Mouse (Mus musculus): ENCODE data around the gene Zfp955b. TPM values are rescaled to one million over a fixed set of nuclear protein-coding genes. Genes with fewer than 3 reads are reported as not detected.
"Not testable (repeated sequence)": the region's sequence is repeated elsewhere in the genome, so short reads cannot be mapped to it uniquely, and the experiment has no call there.

The Zfp955b gene
- 7.4 and 8.9 TPM in 2 replicates for polyA plus RNA-seq (2015; fragmentation: Nextera tagmentation; extraction: Ambion mirVana)

GRCm38 (mm10) chr17:33289039-33289875 lies at the start of gene Zfp955b:
TSS of gene Zfp955b (plus strand) at chr17:33289544.
- WGBS = no CpG with 5 or more reads among the region's 25 CpGs
- not testable (repeated sequence) for H3K9me3 ChIP-seq (ENCODE audit: control insufficient read depth, low read length); H3K4me3 ChIP-seq (ENCODE audit: low read length); H3K4me2 ChIP-seq (ENCODE audit: low read depth, low read length); H3K36me3 ChIP-seq (ENCODE audit: control insufficient read depth, insufficient read depth, low read length); H3K4me1 ChIP-seq (ENCODE audit: control insufficient read depth, insufficient read depth, low read length); H3K9ac ChIP-seq (ENCODE audit: low read depth, low read length); H3K27ac ChIP-seq (ENCODE audit: low read length); H3K27me3 ChIP-seq (replicated peaks; ENCODE audit: control insufficient read depth, insufficient read depth, low read length)
- peak; percentile 100 for ATAC-seq

- H3K27me3 ChIP-seq (replicated peaks; ENCODE audit: control insufficient read depth, insufficient read depth, low read length); H3K4me3 ChIP-seq (ENCODE audit: low read length); H3K4me2 ChIP-seq (ENCODE audit: low read depth, low read length); H3K9me3 ChIP-seq (ENCODE audit: control insufficient read depth, low read length); H3K9ac ChIP-seq (ENCODE audit: low read depth, low read length); H3K27ac ChIP-seq (ENCODE audit: low read length); H3K4me1 ChIP-seq (ENCODE audit: control insufficient read depth, insufficient read depth, low read length); H3K36me3 ChIP-seq (ENCODE audit: control insufficient read depth, insufficient read depth, low read length): not testable (repeated sequence)
- peak; percentile 100 for ATAC-seq
- 33% methylated on average over 1 of the region's 34 CpGs for WGBS
These were observed 34.6 kb upstream of the Zfp955b start, which contains the start of gene Zfp955a for GRCm38 (mm10) chr17:33254530-33255318. TSS of gene Zfp955a (minus strand) at chr17:33255145.

GRCm38 (mm10) chr17:33255319-33255657 lies 34.1 kb upstream of the Zfp955b start:
- H3K9ac ChIP-seq (ENCODE audit: low read depth, low read length); H3K9me3 ChIP-seq (ENCODE audit: control insufficient read depth, low read length); H3K36me3 ChIP-seq (ENCODE audit: control insufficient read depth, insufficient read depth, low read length); H3K27ac ChIP-seq (ENCODE audit: low read length); H3K27me3 ChIP-seq (replicated peaks; ENCODE audit: control insufficient read depth, insufficient read depth, low read length); H3K4me3 ChIP-seq (ENCODE audit: low read length); H3K4me1 ChIP-seq (ENCODE audit: control insufficient read depth, insufficient read depth, low read length); H3K4me2 ChIP-seq (ENCODE audit: low read depth, low read length): not testable (repeated sequence)
- WGBS = no CpG with 5 or more reads among the region's 2 CpGs
- ATAC-seq = peak; percentile 22; the same call in 1 of the 2 replicates

- Histone ChIP-seq H3K4me3 (ENCODE audit: low read length) (no peak within 1 kb of the TSS), H3K27me3 (replicated peaks; ENCODE audit: control insufficient read depth, insufficient read depth, low read length) (no peaks in the 10 kb centered on the region), H3K4me1 (ENCODE audit: control insufficient read depth, insufficient read depth, low read length) (no peaks in the 10 kb centered on the region), H3K4me2 (ENCODE audit: low read depth, low read length) (no peak within 1 kb of the TSS), H3K27ac (ENCODE audit: low read length) (no peak within 1 kb of the TSS), H3K36me3 (ENCODE audit: control insufficient read depth, insufficient read depth, low read length) (no peaks in the 10 kb centered on the region), H3K9me3 (ENCODE audit: control insufficient read depth, low read length) (no peaks in the 10 kb centered on the region), H3K9ac (ENCODE audit: low read depth, low read length) (no peak within 1 kb of the TSS)
- WGBS = 73% methylated on average over 1 of the region's 1 CpGs
- no peak for ATAC-seq
These were observed 25.0 kb upstream of the Zfp955b start, which contains the start of gene Olfr63 for GRCm38 (mm10) chr17:33264376-33264775. TSS of gene Olfr63 (plus strand) at chr17:33264676.

- ATAC-seq = no peak
- Histone ChIP-seq H3K9me3 (ENCODE audit: control insufficient read depth, low read length) (no peaks in the 10 kb centered on the region), H3K9ac (ENCODE audit: low read depth, low read length) (no peak overlapping the region), H3K4me2 (ENCODE audit: low read depth, low read length) (no peak overlapping the region), H3K36me3 (ENCODE audit: control insufficient read depth, insufficient read depth, low read length) (no peaks in the 10 kb centered on the region), H3K4me1 (ENCODE audit: control insufficient read depth, insufficient read depth, low read length) (no peaks in the 10 kb centered on the region), H3K27ac (ENCODE audit: low read length) (no peak overlapping the region), H3K4me3 (ENCODE audit: low read length) (no peak overlapping the region), H3K27me3 (replicated peaks; ENCODE audit: control insufficient read depth, insufficient read depth, low read length) (no peaks in the 10 kb centered on the region)
- WGBS = 85% methylated on average over 9 of the region's 9 CpGs
These were observed 20.4 kb upstream of the Zfp955b start for GRCm38 (mm10) chr17:33268907-33269306.

GRCm38 (mm10) chr17:33289876-33290149 lies 469 bp downstream of the Zfp955b start:
- not testable (repeated sequence) for H3K4me1 ChIP-seq (ENCODE audit: control insufficient read depth, insufficient read depth, low read length); H3K4me3 ChIP-seq (ENCODE audit: low read length); H3K27me3 ChIP-seq (replicated peaks; ENCODE audit: control insufficient read depth, insufficient read depth, low read length); H3K9me3 ChIP-seq (ENCODE audit: control insufficient read depth, low read length); H3K36me3 ChIP-seq (ENCODE audit: control insufficient read depth, insufficient read depth, low read length); H3K27ac ChIP-seq (ENCODE audit: low read length); H3K4me2 ChIP-seq (ENCODE audit: low read depth, low read length); H3K9ac ChIP-seq (ENCODE audit: low read depth, low read length)
- peak; percentile 83 for ATAC-seq
- WGBS = no CpG with 5 or more reads among the region's 9 CpGs

GRCm38 (mm10) chr17:33352981-33353380 lies 63.6 kb downstream of the Zfp955b start:
- H3K4me1 ChIP-seq (ENCODE audit: control insufficient read depth, insufficient read depth, low read length) = no peaks in the 10 kb centered on the region
- no peak overlapping the region for H3K27ac ChIP-seq (ENCODE audit: low read length)
- ATAC-seq = no peak
- 97% methylated on average over 1 of the region's 1 CpGs for WGBS
- H3K27me3 ChIP-seq (replicated peaks; ENCODE audit: control insufficient read depth, insufficient read depth, low read length) = no peaks in the 10 kb centered on the region
- 0 out of 2 replicates have a peak, but pooled peaks cover 4% of the 10 kb centered on the region for H3K9me3 ChIP-seq (ENCODE audit: control insufficient read depth, low read length)
- no peak overlapping the region for H3K9ac ChIP-seq (ENCODE audit: low read depth, low read length)
- H3K36me3 ChIP-seq (ENCODE audit: control insufficient read depth, insufficient read depth, low read length) = no peaks in the 10 kb centered on the region
- no peak overlapping the region for H3K4me3 ChIP-seq (ENCODE audit: low read length)
- no peak overlapping the region for H3K4me2 ChIP-seq (ENCODE audit: low read depth, low read length)

Other genes starting within 250 kb of the Zfp955b start
- not detected in 2 replicates for gene 4921501E09Rik, start 221.5 kb upstream of the Zfp955b start, polyA plus RNA-seq (2015; fragmentation: Nextera tagmentation; extraction: Ambion mirVana)
- 5.1 and 5.2 TPM in 2 replicates for gene Zfp563, start 200.2 kb upstream of the Zfp955b start, polyA plus RNA-seq (2015; fragmentation: Nextera tagmentation; extraction: Ambion mirVana)
- not detected in 2 replicates for gene Morc2b, start 149.9 kb upstream of the Zfp955b start, polyA plus RNA-seq (2015; fragmentation: Nextera tagmentation; extraction: Ambion mirVana)
- not detected in 2 replicates for gene Olfr55, start 121.1 kb upstream of the Zfp955b start, polyA plus RNA-seq (2015; fragmentation: Nextera tagmentation; extraction: Ambion mirVana)
- gene Olfr239, start 98.2 kb upstream of the Zfp955b start, polyA plus RNA-seq (2015; fragmentation: Nextera tagmentation; extraction: Ambion mirVana) = not detected in 2 replicates
- gene Olfr1564, start 67.9 kb upstream of the Zfp955b start, polyA plus RNA-seq (2015; fragmentation: Nextera tagmentation; extraction: Ambion mirVana) = not detected in 2 replicates
- 11.0 and 11.4 TPM in 2 replicates for gene Zfp955a, start 34.4 kb upstream of the Zfp955b start, polyA plus RNA-seq (2015; fragmentation: Nextera tagmentation; extraction: Ambion mirVana)
- not detected in 2 replicates for gene Olfr63, start 24.9 kb upstream of the Zfp955b start, polyA plus RNA-seq (2015; fragmentation: Nextera tagmentation; extraction: Ambion mirVana)
- gene Zfp81, start 69.3 kb downstream of the Zfp955b start, polyA plus RNA-seq (2015; fragmentation: Nextera tagmentation; extraction: Ambion mirVana) = 5.6 and 6.0 TPM in 2 replicates
- 8.3 and 9.5 TPM in 2 replicates for gene Zfp101, start 105.1 kb downstream of the Zfp955b start, polyA plus RNA-seq (2015; fragmentation: Nextera tagmentation; extraction: Ambion mirVana)
- gene Actl9, start 143.4 kb downstream of the Zfp955b start, polyA plus RNA-seq (2015; fragmentation: Nextera tagmentation; extraction: Ambion mirVana) = not detected in 2 replicates
- 33.1 and 35.8 TPM in 2 replicates for gene Adamts10, start 234.7 kb downstream of the Zfp955b start, polyA plus RNA-seq (2015; fragmentation: Nextera tagmentation; extraction: Ambion mirVana)